Mouse (Mus musculus) bone marrow macrophage, adult 2 months (primary cell): ENCODE measurements around the gene Becn1. TPM values are rescaled to one million over a fixed set of nuclear protein-coding genes. Genes with fewer than 3 reads are reported as not detected.
"Not testable (repeated sequence)": the region's sequence is repeated elsewhere in the genome, so short reads cannot be mapped to it uniquely, and the experiment has no call there.

ENCODE experiments used
- H3K27ac ChIP-seq: 2 replicates; pipeline ENCODE4 v1.5.1; 2012; ENCODE audit warnings: low read depth, low read length; ENCODE audit not compliant: insufficient read depth
- H3K4me1 ChIP-seq: 2 replicates; pipeline ENCODE4 v1.6.1; 2012; ENCODE audit warnings: low read length; ENCODE audit not compliant: control insufficient read depth, insufficient read depth
- H3K4me3 ChIP-seq: 2 replicates; pipeline ENCODE4 v1.5.1; 2012; ENCODE audit warnings: mild to moderate bottlenecking, low read length, moderate library complexity; ENCODE audit not compliant: insufficient read depth
- CTCF ChIP-seq: IDR thresholded peaks from 2 replicates; pipeline ENCODE4 v1.5.1; 2012; ENCODE audit warnings: low read depth, mild to moderate bottlenecking, low read length, moderate library complexity
- POLR2A ChIP-seq: IDR thresholded peaks from 2 replicates; pipeline ENCODE4 v1.6.1; 2012; ENCODE audit warnings: mild to moderate bottlenecking, low read depth, low read length, borderline replicate concordance
- polyA plus RNA-seq: library from polyadenylated mRNA; stranded (reverse); fragments of >200 nt; gene quantifications from 2 replicates; pipeline ENCODE4 v1.2.4, GENCODE M21; 2012; ENCODE audit not compliant: missing spikeins, insufficient read depth, insufficient read length

The Becn1 gene
- polyA plus RNA-seq, 1 experiment: 80.1 TPM

GRCm38 (mm10) chr11:101334023-101334422 is 31.9 kb upstream of the Becn1 start:
- Histone ChIP-seq H3K4me1 (peaks cover 15% of the 10 kb centered on the region), H3K4me3 (no peak overlapping the region), H3K27ac (no peak overlapping the region)
- TF ChIP-seq POLR2A (no peak), CTCF (no peak)

- Histone ChIP-seq H3K4me3 (no peak overlapping the region), H3K4me1 (peaks cover 12% of the 10 kb centered on the region), H3K27ac (no peak overlapping the region)
- no peak for TF ChIP-seq CTCF
- TF ChIP-seq POLR2A: no peak
Observed at GRCm38 (mm10) chr11:101332537-101332936, 30.5 kb upstream of the Becn1 start.

- peaks cover 12% of the 10 kb centered on the region for H3K4me1 ChIP-seq
- not testable (repeated sequence) for H3K4me3 ChIP-seq, H3K27ac ChIP-seq
Observed at GRCm38 (mm10) chr11:101330961-101331360, 28.9 kb upstream of the Becn1 start.

GRCm38 (mm10) chr11:101330371-101330924 is 28.4 kb upstream of the Becn1 start, which contains the start of gene Aoc3:
TSS of gene Aoc3 (plus strand) at chr11:101330605.
- TF ChIP-seq POLR2A: no peak
- no peak for TF ChIP-seq CTCF
- H3K4me3 ChIP-seq: no peak within 1 kb of the TSS
- H3K27ac ChIP-seq: no peak within 1 kb of the TSS
- H3K4me1 ChIP-seq: peaks cover 12% of the 10 kb centered on the region

- no peak for TF ChIP-seq POLR2A
- no peak for TF ChIP-seq CTCF
Observed at GRCm38 (mm10) chr11:101328941-101329635, 27.0 kb upstream of the Becn1 start.

GRCm38 (mm10) chr11:101327311-101327710 is 25.2 kb upstream of the Becn1 start:
- H3K27ac ChIP-seq: no peak overlapping the region

More at GRCm38 (mm10) chr11:101328941-101329635, 27.0 kb upstream of the Becn1 start:
- Histone ChIP-seq H3K4me3 (no peak overlapping the region), H3K4me1 (peaks cover 5% of the 10 kb centered on the region), H3K27ac (no peak overlapping the region)

GRCm38 (mm10) chr11:101326147-101326546 is 24.1 kb upstream of the Becn1 start:
- TF ChIP-seq CTCF: no peak
- TF ChIP-seq POLR2A: no peak
- no peaks in the 10 kb centered on the region for H3K4me1 ChIP-seq
- H3K27ac ChIP-seq: no peak overlapping the region
- H3K4me3 ChIP-seq: no peak overlapping the region

More at GRCm38 (mm10) chr11:101327311-101327710, 25.2 kb upstream of the Becn1 start:
- Histone ChIP-seq H3K4me3 (no peak overlapping the region), H3K4me1 (no peaks in the 10 kb centered on the region)
- TF ChIP-seq POLR2A: no peak
- no peak for TF ChIP-seq CTCF

GRCm38 (mm10) chr11:101325201-101325600 is 23.1 kb upstream of the Becn1 start:
- H3K4me1 ChIP-seq, H3K27ac ChIP-seq, H3K4me3 ChIP-seq: not testable (repeated sequence)

- TF ChIP-seq POLR2A: no peak
- TF ChIP-seq CTCF: no peak
- Histone ChIP-seq H3K4me3 (no peak within 1 kb of the TSS), H3K27ac (no peak within 1 kb of the TSS), H3K4me1 (no peaks in the 10 kb centered on the region)
Observed at GRCm38 (mm10) chr11:101324763-101325162, 22.7 kb upstream of the Becn1 start, which contains the start of gene Aoc2. TSS of gene Aoc2 (plus strand) at chr11:101325063.

- Histone ChIP-seq H3K4me3 (no peak overlapping the region), H3K4me1 (no peaks in the 10 kb centered on the region), H3K27ac (no peak overlapping the region)
- no peak for TF ChIP-seq POLR2A
- TF ChIP-seq CTCF: peak; percentile 69; the same call in 1 of the 2 replicates
Observed at GRCm38 (mm10) chr11:101323609-101324008, 21.5 kb upstream of the Becn1 start.
